Mouse (Mus musculus): Measurements from ENCODE around the gene Cnbp. TPM values are rescaled to one million over a fixed set of nuclear protein-coding genes. Genes with fewer than 3 reads are reported as not detected.

Gene Cnbp
- polyA plus RNA-seq, 1 experiment = 182 TPM

DNA sequence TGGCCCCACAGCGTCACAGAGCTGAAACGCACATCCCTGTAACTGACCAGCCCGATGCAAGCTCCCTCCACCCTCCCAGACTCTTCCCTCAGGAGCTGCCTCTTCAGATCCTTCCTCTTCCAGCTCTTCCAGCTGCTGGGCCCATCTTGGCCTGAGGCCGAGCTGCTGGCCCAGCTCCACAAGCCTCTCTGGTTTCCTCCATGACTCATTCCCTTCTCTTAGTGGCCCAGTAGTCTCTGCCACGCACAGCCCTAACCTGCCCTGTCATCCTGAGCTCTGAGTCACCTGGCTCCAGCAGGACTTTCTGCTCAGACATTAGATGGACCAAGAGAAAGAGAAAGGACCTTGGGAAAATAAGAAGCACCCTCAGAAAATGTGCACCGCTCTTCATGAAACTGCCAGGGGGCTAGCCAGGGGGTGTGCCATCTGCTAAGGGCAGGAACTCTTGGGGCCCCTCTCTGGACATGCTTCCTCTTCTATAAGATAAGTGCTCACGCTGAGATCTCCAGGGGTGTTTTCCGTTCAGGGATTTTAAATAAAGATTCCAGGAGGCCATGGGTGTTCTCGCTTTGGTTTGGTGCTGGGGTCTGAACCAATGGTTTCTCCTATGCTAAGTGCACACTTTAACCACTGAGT is 18.1 kb upstream of the Cnbp start:
- no peak for TF ChIP-seq GATA1 (IDR thresholded peaks at IDR 0.05; ENCODE audit: low read length)

DNA sequence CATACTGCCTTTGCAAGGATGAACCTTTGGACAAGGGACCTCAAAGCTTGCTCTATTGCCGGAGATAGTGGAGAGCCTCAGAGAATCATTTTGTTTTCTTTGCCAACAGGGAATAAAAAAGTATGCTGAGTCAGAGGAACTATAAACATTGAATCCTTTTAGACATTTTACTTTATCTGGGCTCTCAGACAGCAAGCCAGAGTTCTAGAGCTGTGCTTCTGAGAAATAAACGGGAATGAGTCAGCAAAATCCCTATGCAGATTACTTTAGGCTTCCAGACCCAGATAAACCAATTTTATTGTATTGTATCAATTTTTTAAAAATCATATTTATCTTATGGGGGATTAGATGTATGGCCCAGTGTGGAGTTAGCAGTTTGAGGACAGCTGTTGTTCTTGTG is 16.4 kb upstream of the Cnbp start:
- TF ChIP-seq GATA1 (IDR thresholded peaks at IDR 0.05; ENCODE audit: low read length) = peak; percentile 37

DNA sequence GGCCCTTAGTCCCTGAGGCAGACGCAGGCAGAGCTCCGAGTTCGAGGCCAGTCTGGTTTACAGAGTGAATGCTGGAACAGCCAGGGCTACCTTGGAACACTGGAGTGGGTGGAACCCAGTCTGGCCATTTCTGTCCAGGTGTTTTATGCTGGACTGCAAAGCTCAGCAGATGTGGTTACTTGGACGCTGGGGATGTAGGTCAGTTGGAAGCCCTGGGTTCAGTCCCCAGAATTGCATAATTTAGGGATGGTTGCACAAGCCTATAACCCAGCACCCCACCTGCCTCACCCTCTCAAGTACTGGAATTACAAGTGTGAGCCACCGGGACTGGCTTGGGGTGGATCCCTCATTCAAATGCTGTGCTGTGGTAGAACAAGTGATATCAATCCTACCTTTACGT is 15.3 kb upstream of the Cnbp start:
- TF ChIP-seq GATA1 (IDR thresholded peaks at IDR 0.05; ENCODE audit: low read length) = no peak

DNA sequence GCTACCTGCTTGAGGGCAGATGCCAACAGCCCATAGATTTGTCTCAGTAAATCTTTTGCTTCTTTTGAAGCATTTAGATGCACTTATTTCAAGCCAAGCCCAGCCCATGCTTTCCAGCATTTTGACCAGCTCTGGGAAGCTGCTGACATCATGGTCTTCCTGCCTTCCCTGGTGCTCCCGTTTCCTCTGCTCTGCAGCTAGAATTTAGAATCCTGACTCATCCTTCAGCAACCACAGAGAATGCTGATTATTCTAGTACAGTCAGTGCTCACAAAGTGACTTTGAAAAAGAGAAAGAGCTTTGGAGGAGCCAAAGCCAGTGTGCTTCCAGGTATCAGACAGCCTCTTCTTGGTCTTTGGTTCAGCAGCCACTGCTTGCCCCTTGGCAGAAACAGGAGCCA is 6.2 kb upstream of the Cnbp start:
- TF ChIP-seq GATA1 (IDR thresholded peaks at IDR 0.05; ENCODE audit: low read length) = no peak

DNA sequence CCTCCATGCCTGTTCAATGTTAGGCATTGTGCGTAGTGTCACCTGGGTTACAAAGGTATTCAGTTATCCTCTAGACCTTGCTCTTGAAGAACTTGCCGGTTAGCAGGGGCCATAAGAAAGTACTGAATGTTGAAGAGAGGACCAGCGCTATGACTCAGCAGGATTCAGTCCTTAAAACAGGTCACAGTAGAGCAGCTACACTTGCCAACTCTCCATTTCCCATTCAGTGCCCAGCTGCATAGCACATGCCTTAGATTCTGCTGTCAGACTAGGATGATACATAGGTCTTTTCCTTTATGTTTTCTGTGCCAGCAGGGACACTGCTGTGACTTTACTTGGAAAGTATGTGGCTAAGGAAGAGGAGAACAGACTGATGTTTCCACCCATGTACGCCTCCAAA is 2.5 kb upstream of the Cnbp start:
- TF ChIP-seq GATA1 (IDR thresholded peaks at IDR 0.05; ENCODE audit: low read length) = no peak

DNA sequence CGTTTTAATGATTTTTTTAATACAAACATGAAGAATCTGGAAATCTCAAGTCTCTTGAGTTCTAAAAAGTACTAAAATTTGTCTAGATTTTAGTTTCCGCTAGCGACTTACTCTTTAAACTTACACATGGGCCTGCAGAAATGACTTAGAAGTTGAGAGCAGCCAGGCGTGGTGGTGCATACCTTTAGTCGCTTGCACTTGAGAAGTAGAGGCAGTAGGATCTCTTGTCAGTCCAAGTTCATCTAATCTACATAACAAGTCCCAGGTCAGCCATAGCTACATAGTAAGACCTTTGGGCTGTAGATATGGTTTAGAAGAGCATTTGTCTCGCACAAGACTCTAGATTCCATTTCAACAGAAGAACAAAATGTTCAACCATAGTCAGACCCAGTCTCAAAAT is 965 bp upstream of the Cnbp start:
- no peak for TF ChIP-seq GATA1 (IDR thresholded peaks at IDR 0.05; ENCODE audit: low read length)

DNA sequence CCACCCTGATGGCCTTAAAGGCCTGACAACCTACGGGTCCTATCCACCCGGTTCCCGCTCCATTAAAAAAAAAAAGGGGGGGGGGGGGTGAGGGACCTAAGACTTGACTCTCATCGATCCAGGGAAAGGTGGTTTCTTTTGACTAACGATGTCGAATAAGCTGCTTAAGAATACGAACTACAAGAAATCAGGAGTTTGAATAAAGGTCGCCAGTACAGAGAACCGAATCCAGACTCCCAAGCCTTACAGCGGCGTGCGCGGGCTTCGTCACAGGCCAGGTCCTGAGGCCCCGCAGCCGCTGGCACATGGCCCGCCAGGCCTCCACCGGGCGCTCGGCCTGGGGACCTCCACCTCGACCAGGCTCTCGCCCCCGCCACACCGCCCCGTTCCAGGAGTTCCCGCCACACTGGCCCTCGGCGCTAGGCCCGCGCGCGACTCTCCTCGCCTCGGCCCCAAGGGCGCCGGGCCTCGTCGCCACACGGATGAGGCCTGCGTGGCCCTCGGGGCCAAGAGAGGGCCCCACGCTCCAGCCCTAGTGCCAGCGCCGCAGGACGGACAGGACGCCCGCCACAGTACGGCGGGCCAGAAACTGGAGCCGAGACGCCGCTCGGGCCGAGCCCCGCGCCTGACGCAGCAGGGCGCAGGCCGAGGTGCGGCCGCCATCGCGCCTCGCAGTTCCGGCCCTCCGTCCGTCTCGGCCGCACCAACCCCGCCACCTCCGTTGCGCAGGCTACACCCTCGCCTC is 579 bp downstream of the Cnbp start:
- TF ChIP-seq GATA1 (IDR thresholded peaks at IDR 0.05; ENCODE audit: low read length) = no peak

DNA sequence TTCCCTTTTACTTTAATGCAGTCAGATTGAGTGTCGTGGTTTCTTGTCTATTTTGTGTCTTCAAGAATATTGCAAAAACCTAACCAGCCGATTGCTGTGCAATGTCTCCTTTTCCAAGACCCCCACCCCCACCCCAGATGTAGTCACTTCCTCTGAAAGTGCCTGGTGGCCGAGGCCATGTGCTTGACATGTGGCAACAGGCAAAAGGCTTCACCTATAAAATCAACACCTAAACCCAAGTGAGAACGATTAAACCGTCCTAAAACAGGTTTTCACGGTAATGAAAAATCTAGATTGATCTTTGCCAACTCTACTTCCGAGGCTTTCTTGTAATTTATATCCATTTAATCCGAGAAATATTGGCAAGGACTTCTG is 1.1 kb downstream of the Cnbp start:
- no peak for TF ChIP-seq GATA1 (IDR thresholded peaks at IDR 0.05; ENCODE audit: low read length)

DNA sequence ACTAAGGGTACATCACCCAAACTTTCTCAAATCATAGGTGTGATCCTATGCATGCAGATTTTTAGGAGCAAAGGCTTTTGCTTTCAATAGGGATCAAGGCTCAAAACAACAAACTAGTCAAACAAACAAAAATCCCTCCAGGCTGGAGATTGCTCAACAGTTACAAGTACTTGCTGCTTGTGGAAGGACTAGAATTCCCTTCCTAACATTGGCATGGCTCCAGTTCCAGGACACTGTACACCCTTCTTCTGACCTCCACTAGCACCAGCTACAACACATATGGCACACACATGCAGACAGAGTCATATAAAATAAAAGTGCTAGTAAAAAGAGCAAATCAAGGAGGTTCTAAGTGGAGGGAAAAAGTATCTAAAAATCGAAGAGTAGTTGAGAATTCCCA is 4.1 kb downstream of the Cnbp start:
- no peak for TF ChIP-seq GATA1 (IDR thresholded peaks at IDR 0.05; ENCODE audit: low read length)

DNA sequence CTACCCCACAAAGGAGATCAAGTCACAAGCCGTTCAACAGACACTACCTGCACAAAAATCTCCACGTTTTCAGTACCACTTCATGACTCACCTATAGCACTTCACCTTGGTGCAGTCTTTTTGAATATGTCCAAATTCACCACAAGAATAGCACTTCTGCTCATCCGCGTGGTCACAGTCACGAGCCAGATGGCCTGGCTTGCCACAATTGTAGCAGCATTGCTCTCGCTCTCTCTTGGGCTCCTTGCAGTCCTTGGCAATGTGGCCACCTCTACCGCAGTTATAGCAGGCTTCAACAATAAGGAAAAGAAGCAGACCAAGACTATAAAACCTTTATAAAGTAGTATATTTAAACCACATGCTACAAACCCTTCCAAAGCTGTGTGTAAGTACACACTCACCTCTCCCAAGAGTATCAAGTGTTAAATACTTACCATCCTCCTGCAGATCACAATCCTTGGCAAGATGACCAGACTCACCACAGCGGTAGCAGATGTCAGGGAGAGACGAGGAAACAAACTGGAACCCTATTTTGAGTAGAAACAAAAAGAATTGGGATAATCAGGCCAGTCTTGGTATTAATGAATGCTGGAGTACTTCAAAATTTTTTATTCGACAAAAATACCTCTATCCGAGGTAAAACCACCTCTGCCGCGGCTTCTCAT is 5.7 kb downstream of the Cnbp start:
- no peak for TF ChIP-seq GATA1 (IDR thresholded peaks at IDR 0.05; ENCODE audit: low read length)

DNA sequence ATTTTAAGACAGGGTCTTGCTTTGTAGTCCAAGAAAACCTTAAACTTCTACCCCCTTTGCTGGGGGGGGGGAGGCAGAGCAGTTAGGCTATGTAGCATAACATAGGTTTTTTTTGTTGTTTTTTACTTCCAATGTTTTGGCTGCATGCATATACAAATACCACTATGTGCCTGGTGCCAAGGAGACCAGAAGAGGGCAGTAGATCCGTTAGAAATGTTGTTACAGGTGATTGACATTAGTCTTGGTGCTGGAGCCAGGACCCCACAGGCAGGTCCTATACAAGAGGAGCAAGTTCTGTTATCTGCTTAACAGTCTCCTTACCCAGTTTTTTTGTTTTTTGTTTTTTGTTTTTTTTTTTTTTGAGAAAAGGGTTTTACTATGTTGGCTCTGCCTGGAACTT is 8.7 kb downstream of the Cnbp start:
- TF ChIP-seq GATA1 (IDR thresholded peaks at IDR 0.05; ENCODE audit: low read length) = no peak

DNA sequence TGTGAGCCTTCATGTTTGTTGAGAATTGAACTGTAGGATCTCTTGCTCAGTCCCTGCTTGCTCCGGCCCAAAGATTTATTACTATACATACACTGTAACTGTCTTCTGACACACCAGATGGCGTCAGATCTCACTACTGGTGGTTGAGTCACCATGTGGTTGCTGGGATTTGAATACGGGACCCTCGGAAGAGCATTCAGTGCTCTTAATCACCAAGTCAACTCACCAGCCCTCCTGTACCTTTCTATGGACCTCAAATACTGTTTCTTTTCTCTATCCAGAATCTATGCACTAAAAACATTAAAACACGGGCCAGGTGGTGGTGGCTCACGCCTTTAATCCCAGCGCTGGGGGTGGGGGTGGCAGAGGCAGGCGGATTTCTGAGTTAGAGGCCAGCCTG is 9.3 kb downstream of the Cnbp start:
- no peak for TF ChIP-seq GATA1 (IDR thresholded peaks at IDR 0.05; ENCODE audit: low read length)

DNA sequence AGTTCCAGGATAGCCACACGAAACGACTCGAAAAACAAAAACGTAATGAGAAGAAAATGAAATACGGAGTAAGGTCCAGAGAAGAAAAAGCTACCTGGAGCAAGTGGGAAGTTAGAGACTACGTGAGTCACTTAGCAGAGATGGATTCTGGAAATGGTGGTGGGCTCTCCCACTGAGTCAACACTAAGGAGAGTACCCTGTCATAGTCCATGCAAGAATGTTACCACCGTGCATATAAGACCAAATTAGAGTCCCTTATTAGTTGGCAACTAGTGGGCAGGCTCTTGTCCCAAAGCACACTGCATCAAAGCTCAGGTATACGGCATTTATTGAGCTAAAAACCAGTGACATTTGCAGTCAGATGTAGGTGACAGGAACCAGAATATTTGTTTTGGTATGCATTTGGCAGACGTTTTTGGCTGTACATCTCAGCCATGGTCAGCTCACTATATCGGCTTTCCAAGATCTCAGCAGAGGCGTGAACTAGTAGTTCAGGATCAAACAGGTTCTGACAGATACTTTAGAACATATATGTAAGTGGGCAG is 11.0 kb downstream of the Cnbp start:
- TF ChIP-seq GATA1 (IDR thresholded peaks at IDR 0.05; ENCODE audit: low read length) = no peak

DNA sequence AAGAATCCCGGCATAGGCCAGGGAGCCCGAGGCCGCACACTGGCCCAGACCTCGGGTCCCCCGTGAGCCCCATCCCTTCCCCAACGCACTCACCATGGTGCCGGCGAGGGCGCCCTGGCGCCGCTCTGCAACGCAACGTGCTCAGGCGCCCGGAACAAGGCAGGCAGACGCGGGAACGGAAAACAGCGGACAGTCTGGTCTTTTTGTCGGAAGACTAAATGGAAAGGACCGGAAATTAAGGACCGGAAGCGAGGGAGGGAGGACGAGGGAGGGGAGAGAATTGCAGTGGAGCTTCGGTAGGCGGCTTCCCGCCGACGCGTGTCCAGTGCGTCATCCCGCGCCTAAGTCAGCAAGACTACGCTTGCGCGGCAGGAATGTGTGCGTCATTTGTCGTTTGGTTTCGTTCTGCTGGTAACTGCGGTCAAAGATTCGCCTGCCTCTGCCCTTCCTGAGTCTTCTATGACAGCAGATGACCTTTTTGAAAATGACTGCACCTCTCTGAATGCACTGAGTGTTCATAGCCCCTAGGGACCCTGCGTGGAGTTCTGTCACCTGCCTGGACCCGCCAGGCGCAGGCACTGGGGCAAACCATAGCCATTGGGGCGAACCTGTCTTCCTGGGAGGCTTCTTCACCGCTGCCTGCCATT is 12.2 kb downstream of the Cnbp start, which contains the start of gene Isy1:
TSS of gene Isy1 (minus strand) at position 248 of the 647 bp plus-strand sequence.
- TF ChIP-seq GATA1 (IDR thresholded peaks at IDR 0.05; ENCODE audit: low read length) = no peak

DNA sequence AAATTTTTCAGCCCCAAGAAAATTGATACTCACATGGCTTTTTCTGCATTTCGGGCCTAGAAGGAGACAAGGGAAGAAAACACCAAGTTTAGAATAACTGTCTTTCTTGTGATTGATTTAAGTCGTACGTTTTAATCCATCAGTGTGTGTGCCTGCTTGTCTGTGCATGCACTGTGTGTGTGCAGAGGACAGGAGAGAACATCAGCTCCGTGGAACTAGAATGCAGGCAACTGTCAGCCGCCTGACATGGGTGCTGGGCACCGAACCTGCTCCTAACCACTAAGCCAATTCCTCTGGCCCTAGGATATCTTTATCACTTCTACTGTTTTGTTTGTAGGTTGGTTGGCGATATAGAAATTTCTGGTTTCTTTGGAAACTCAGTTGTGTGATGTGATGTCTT is 15.2 kb downstream of the Cnbp start, which contains the start of gene Gm45140:
TSS of gene Gm45140 (minus strand) at position 101 of the 400 bp plus-strand sequence.
- TF ChIP-seq GATA1 (IDR thresholded peaks at IDR 0.05; ENCODE audit: low read length) = no peak

DNA sequence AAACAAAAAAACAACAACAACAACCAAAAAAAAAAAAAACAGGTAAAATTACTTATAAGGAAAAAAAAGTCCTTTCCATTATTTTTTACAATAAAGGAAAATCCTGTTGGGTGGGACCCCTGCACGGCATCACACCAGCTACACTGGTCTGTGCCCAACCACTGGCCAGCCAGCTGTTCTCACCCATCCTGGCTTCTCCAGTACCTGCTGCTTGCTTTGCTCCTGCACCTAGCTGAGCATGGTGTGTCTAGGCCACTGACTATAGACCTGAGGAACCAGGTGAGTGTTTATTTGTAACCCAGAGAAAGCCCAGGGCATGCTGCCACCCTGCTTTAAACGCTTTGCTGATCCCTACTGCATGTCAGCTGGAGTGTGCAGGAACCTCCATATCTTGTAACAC is 30.5 kb downstream of the Cnbp start:
- TF ChIP-seq GATA1 (IDR thresholded peaks at IDR 0.05; ENCODE audit: low read length) = no peak
